Mouse (Mus musculus) heart, embryonic 13.5 days (tissue): Measurements from ENCODE around the gene Ankzf1. TPM values are rescaled to one million over a fixed set of nuclear protein-coding genes. Genes with fewer than 3 reads are reported as not detected.

Source experiments
- ATAC-seq: fragments of 200-750 bp; cut with Nextera tagmentation; 2 replicates; pipeline ENCODE4 v1.8.0; 2017; ENCODE audit warnings: moderate TSS enrichment; ENCODE audit not compliant: insufficient number of reproducible peaks, low FRiP score, low TSS enrichment; ENCODE audit errors: extremely low read depth
- H3K27ac ChIP-seq: fragments of 300-500 bp; sonication (generic); replicated peaks from 2 replicates; pipeline ENCODE4 v1.5.1; 2015; ENCODE audit warnings: moderate library complexity, mild to moderate bottlenecking, inconsistent platforms
- H3K27me3 ChIP-seq: fragments of 300-500 bp; sonication (generic); replicated peaks from 2 replicates; pipeline ENCODE4 v1.6.1; 2015; ENCODE audit warnings: mild to moderate bottlenecking, inconsistent platforms
- H3K36me3 ChIP-seq: fragments of 300-500 bp; sonication (generic); 2 replicates; pipeline ENCODE4 v1.6.1; 2015; ENCODE audit warnings: mild to moderate bottlenecking, inconsistent platforms
- H3K4me1 ChIP-seq: fragments of 300-500 bp; sonication (generic); 2 replicates; pipeline ENCODE4 v1.6.1; 2015; ENCODE audit warnings: inconsistent platforms
- H3K4me2 ChIP-seq: fragments of 300-500 bp; sonication (generic); 2 replicates; pipeline ENCODE4 v1.6.1; 2015; ENCODE audit warnings: inconsistent platforms, mild to moderate bottlenecking, moderate library complexity
- H3K4me3 ChIP-seq: fragments of 300-500 bp; sonication (generic); 2 replicates; pipeline ENCODE4 v1.5.1; 2015; ENCODE audit warnings: moderate library complexity, mild to moderate bottlenecking, inconsistent platforms
- H3K9ac ChIP-seq: fragments of 300-500 bp; sonication (generic); 2 replicates; pipeline ENCODE4 v1.6.1; 2015; ENCODE audit warnings: inconsistent platforms, mild to moderate bottlenecking, moderate library complexity
- H3K9me3 ChIP-seq: fragments of 300-500 bp; sonication (generic); 2 replicates; pipeline ENCODE4 v1.6.1; 2016; ENCODE audit warnings: inconsistent platforms
- WGBS: fragments of 180-500 bp; shearing (Covaris S2); methylation state at CpG from one replicate; pipeline ENCODE4 v1.1.7; 2015; ENCODE audit warnings: mixed read lengths; 5-methylcytosine and 5-hydroxymethylcytosine counted together
- polyA plus RNA-seq: library from polyadenylated mRNA; unstranded; fragments of >200 nt; fragmentation: Nextera tagmentation; extraction: Ambion mirVana; gene quantifications from 2 replicates; pipeline ENCODE4 v1.2.1, GENCODE M21; 2015

Gene Ankzf1
- polyA plus RNA-seq, result 23.7 and 26.4 TPM in 2 replicates

DNA sequence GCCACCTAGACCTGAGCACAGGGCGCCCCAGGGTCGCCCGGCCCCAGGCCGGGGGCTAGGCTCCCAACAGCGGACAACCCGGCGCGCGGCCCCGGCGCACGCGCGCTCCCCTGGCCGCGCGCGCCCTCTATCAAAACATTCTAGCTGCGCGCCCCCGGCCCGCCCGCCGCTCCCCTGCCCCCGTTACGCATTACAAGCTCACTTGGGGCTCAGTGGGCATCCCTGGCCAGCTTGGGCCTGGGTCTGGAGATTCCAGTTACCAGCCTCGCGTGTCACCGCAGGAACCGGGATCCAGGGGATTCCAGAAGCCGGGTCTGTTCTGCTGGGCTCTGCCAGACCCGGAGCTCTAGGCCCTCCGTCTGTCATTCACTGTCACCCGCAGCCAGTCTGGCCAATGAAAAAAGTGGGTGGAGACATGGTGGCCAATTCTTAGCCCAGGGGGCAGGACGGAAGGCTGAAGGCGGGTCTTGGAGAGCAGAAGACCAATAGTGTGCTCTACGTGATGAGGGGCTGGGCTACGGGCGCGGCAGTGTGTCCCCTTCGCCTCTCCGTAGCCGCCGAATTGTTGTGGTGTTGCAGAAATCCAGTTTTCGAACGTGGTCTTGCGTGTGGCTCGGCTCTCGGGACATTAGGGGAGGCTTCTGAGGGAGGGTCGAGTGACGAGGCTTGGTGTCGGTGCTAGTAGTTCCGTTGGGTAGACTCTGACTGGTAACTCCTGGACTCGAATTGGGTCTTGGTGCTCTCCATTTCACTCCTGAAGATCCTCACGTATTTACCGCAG, at the start of gene Ankzf1, which contains the start of gene Atg9a:
TSS of gene Ankzf1 (plus strand) at position 530 of the 781 bp plus-strand sequence.
TSS of gene Atg9a (minus strand) at position 575 of the 781 bp plus-strand sequence.
- peaks cover 27% of the 10 kb centered on the region for H3K4me1 ChIP-seq
- H3K9me3 ChIP-seq, result no peaks in the 10 kb centered on the region
- no peaks in the 10 kb centered on the region for H3K27me3 ChIP-seq
- under 1% methylated on average over 55 of the region's 56 CpGs for WGBS
- peak within 1 kb of the TSS; percentile 94 for H3K4me2 ChIP-seq
- ATAC-seq, result peak; percentile 98
- peak within 1 kb of the TSS; percentile 94 for H3K9ac ChIP-seq
- peak within 1 kb of the TSS; percentile 70 for H3K4me3 ChIP-seq
- peaks cover 52% of the 10 kb centered on the region for H3K36me3 ChIP-seq
- H3K27ac ChIP-seq, result peak within 1 kb of the TSS; percentile 96

DNA sequence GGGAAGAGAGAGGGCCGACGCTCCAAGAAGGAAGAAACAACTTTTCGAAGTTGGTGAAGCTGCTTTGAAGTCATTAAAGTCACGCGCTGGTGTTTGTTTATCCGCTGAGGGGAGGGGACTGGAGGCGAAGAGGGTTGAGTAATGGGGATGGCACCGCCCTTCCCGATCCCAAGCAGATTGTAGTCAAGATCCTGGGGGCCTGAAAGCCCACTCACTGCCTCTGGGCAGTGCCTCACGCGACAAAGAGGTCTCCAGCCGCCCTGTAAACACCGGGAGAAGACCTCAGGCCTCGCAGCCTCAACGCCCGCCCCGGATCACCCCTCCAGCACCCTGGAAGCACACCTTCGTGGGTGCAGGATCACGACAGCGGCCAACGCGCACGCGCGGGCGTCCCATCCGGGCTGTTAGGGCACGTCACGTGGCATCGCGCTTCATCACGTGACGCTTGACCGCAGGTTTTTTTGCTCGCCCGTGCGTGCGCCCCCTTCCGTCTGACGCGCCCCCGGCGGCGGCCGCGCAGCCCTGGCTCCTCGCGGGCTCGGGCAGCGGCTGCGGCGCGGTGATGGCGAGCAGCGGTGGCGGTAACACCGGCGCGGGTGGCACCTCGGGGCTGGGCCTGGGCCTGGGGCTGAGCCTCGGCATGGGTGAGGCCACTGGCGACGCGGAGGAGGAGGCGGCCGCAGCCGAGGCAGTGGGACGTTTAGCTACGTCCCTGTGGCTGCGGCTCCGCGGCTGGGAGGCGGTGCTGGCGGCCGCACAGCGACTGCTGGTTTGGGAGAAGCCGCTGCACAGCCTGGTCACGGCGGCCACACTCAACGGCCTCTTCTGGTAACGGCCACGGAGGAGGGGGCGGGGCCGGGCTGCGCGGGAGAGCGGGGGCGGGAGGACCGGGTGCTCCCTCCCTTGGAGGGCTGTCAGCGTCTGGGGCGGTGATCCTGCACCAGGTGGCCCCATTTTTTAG, 49.4 kb upstream of the Ankzf1 start, which contains the start of the genes Cnppd1 and Retreg2:
TSS of gene Cnppd1 (minus strand) at position 411 of the 961 bp plus-strand sequence.
TSS of gene Retreg2 (plus strand) at position 478 of the 961 bp plus-strand sequence.
- H3K27ac ChIP-seq, result peak within 1 kb of the TSS; percentile 98
- no peaks in the 10 kb centered on the region for H3K9me3 ChIP-seq
- peaks cover 62% of the 10 kb centered on the region for H3K36me3 ChIP-seq
- peak within 1 kb of the TSS; percentile 95 for H3K4me2 ChIP-seq
- WGBS, result under 1% methylated on average over 84 of the region's 91 CpGs
- peaks cover 27% of the 10 kb centered on the region for H3K4me1 ChIP-seq
- no peaks in the 10 kb centered on the region for H3K27me3 ChIP-seq
- peak within 1 kb of the TSS; percentile 98 for H3K9ac ChIP-seq
- H3K4me3 ChIP-seq, result peak within 1 kb of the TSS; percentile 90
- peak; percentile 84 for ATAC-seq

DNA sequence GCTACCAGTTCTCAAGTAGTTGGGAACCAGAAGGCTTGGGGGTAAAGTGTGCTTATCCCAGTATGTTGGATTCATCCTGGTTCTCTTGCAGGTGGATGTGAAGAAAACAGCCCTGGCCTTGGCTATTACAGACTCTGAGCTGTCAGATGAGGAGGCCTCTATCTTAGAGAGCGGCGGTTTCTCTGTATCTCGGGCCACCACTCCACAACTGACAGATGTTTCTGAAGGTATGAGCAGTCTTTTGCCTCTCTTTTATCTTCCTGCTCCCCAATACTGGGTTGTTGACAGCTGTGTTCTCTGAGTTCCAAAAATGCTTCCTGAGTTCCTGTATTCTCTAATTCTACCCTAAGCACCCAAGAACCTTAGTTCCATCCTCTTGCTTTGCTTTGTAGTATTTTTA, 46.4 kb upstream of the Ankzf1 start:
- ATAC-seq, result no peak
- Histone ChIP-seq H3K27me3 (no peaks in the 10 kb centered on the region), H3K36me3 (peaks cover 62% of the 10 kb centered on the region), H3K9me3 (no peaks in the 10 kb centered on the region), H3K4me3 (no peak overlapping the region), H3K4me2 (no peak overlapping the region), H3K27ac (no peak overlapping the region), H3K4me1 (peaks cover 17% of the 10 kb centered on the region), H3K9ac (no peak overlapping the region)
- 80% methylated on average over 3 of the region's 3 CpGs for WGBS

DNA sequence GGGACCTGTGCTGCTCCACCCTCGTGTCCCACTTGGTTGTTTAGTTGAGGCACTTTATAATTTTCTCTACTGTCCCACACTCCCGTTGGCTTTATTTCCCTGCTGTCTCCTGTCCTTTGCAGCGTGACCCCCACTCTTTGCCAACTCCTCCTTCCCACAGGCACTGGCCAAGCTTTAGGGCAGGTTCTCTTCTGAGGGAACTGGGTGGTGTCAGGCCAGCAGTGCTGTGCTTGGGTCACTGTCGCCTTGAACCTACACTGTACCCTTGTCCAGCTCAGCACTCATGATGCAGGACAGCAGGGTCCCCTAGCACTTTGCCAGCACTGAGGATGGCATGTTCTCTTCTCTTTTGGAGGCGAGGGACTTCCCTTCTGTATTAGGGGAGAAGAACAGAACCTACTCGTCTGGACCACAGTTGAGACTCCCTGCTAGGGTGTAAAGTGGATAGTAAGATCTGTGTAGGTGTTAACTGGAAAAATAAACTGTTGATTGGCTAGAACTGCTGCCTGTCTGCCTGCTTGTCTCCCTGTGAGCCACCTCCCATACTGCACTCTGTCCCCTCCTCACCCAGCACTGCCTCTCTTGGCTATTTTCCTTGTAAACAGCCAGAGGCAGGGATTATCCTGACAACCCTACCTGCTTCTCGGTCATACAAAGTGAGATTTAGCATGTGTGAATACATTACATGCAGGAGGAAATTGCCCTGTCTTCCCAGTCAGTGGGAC, 44.4 kb upstream of the Ankzf1 start:
- no peaks in the 10 kb centered on the region for H3K27me3 ChIP-seq
- H3K27ac ChIP-seq, result no peak overlapping the region
- no peaks in the 10 kb centered on the region for H3K9me3 ChIP-seq
- ATAC-seq, result no peak
- H3K4me2 ChIP-seq, result no peak overlapping the region
- peak overlapping the region; percentile 15; the same call in 1 of the 2 replicates for H3K9ac ChIP-seq
- H3K4me3 ChIP-seq, result no peak overlapping the region
- peaks cover 62% of the 10 kb centered on the region for H3K36me3 ChIP-seq
- WGBS, result 69% methylated on average over 7 of the region's 7 CpGs
- peaks cover 12% of the 10 kb centered on the region for H3K4me1 ChIP-seq

DNA sequence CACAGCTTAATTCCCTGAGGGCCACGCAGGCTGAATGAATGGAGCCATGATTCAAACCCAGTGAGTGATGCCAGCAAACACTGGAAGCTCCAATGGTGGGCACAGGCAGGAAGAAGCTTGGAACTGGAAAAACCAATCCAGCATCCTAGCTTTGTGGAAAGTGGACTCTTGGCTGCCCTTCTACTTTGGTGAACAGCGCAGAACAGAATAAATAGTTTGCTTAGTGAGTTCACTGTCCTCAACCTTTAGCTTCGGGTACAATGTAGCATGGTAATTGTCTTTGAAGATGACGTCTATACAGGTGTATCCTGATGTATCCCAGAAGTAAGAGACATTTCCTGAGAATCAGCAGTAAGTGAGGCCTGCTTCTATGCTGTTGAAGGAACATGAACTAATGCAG, 43.2 kb upstream of the Ankzf1 start:
- H3K4me2 ChIP-seq, result no peak overlapping the region
- ATAC-seq, result no peak
- peaks cover 62% of the 10 kb centered on the region for H3K36me3 ChIP-seq
- no peaks in the 10 kb centered on the region for H3K27me3 ChIP-seq
- peaks cover 6% of the 10 kb centered on the region for H3K4me1 ChIP-seq
- H3K9ac ChIP-seq, result no peak overlapping the region
- WGBS, result 92% methylated on average over 4 of the region's 4 CpGs
- H3K4me3 ChIP-seq, result no peak overlapping the region
- no peaks in the 10 kb centered on the region for H3K9me3 ChIP-seq
- H3K27ac ChIP-seq, result no peak overlapping the region

DNA sequence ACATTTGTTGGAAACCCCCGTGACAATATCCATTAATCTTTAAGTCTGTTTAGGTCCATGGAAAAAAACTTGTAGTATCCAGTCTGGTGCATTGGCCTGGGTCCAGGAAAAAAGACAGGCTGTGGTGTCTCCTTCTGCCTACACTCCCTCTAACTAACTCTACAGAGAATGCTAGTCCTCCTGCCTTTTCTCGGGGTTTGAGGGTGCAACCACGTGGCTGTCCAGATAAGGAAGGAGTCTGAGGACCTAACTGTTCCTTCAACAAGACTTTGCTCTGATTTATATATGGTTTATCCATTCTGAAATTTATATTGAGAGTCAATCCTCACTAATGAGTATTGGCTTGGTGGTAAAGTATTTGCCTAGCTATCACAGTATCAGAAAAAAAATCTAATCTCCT, 36.1 kb upstream of the Ankzf1 start:
- Histone ChIP-seq H3K9me3 (no peaks in the 10 kb centered on the region), H3K4me3 (no peak overlapping the region), H3K36me3 (no peaks in the 10 kb centered on the region), H3K4me1 (no peaks in the 10 kb centered on the region), H3K27me3 (no peaks in the 10 kb centered on the region), H3K4me2 (no peak overlapping the region), H3K9ac (no peak overlapping the region), H3K27ac (no peak overlapping the region)
- ATAC-seq, result no peak
- WGBS, result 32% methylated on average over 3 of the region's 3 CpGs

DNA sequence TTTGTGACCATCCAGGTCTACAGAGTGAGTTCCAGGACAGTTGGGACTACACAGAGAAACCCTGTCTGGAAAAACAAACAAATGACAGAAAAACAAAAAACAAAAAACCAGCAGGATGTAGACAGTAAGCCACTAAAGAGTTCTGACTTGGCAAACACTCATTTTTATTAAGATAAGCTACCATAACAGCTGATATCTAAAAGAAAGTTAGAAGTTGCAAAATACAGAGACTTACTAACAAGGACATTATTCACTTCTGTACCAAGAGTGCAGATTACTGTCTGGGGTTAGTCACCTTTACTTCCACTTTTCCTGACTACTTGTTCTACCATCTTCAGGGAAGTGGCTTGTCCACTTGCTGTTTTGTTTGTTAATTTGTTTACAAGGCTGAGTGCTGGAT, 33.0 kb upstream of the Ankzf1 start:
- ATAC-seq, result no peak
- Histone ChIP-seq H3K4me3 (no peak overlapping the region), H3K9me3 (no peaks in the 10 kb centered on the region), H3K36me3 (no peaks in the 10 kb centered on the region), H3K27me3 (no peaks in the 10 kb centered on the region), H3K4me2 (no peak overlapping the region), H3K27ac (no peak overlapping the region), H3K9ac (no peak overlapping the region), H3K4me1 (no peaks in the 10 kb centered on the region)

DNA sequence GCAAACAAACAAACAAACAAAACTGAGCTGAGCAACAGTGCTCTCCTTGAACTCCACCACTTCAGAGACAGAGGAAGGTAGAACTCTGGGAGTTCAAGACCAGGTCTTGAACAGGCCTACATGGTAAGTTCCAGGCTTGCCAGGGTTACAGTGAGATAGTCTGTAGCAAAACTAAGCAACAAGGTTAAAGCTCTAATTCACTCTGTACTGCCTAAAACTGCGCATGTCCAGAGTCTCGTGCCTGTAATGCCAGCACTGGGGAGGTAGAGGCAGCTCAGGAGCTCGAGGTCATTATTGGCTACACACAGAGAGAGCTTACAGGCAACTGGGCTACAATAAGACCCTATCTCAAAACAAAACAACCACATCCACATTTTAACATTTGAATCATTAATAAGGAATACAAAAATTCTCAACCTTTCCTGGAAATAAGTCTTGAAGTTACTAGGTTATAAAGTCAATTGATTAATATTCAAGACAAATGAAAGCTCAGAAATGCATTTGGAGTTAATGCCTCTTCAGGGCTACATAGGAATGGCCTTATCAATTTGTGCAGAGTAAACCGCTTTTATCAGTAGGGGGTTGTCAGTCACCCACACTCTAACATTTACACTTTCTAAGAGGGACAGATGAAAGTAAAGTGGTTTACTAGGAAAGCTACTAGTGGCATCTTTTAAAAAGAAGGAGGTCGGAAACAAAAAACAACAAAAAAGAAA, 32.3 kb upstream of the Ankzf1 start:
- Histone ChIP-seq H3K27me3 (no peaks in the 10 kb centered on the region), H3K36me3 (no peaks in the 10 kb centered on the region), H3K4me3 (no peak overlapping the region), H3K9me3 (no peaks in the 10 kb centered on the region), H3K27ac (no peak overlapping the region), H3K9ac (no peak overlapping the region), H3K4me1 (no peaks in the 10 kb centered on the region), H3K4me2 (no peak overlapping the region)
- WGBS, result 45% methylated on average over 5 of the region's 5 CpGs
- ATAC-seq, result no peak

DNA sequence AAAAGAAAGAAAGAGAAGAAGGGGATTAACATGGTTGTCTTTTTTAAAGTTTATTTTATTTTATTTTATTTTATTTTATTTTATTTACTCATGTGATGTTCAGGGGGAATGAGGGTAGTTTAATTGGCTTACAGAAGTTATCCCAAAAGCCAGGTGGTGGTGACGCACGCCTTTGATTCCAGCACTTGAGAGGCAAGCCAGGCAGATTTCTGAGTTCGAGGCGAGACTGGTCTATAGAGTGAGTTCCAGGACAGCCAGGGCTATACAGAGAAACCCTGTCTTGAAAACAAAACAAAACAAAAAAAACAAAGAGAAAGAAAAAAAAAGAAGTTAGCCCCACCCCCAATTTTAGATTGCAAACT, 31.7 kb upstream of the Ankzf1 start:
- H3K36me3 ChIP-seq, result no peaks in the 10 kb centered on the region
- no peaks in the 10 kb centered on the region for H3K9me3 ChIP-seq
- no peak overlapping the region for H3K4me3 ChIP-seq
- ATAC-seq, result no peak
- no peaks in the 10 kb centered on the region for H3K27me3 ChIP-seq
- H3K27ac ChIP-seq, result no peak overlapping the region
- H3K9ac ChIP-seq, result no peak overlapping the region
- WGBS, result 53% methylated on average over 4 of the region's 4 CpGs
- H3K4me1 ChIP-seq, result no peaks in the 10 kb centered on the region
- H3K4me2 ChIP-seq, result no peak overlapping the region

DNA sequence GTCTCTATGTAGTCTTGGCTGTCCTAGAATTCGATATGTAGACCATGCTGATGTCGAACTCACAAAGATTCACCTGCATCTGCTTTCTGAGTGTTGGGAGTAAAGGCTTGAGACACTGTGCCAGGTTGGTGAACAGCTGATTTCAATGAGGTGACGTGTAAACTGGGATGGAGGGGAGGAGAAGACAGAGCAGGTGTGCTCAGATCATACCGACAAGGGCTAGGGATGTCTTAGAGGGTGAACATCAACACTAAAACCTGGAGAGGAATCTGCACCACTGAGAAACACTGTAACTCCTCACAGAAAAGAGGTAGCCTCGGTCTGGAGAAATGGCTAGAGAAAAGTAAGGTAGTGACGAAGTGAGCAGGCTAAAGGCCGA, 23.9 kb upstream of the Ankzf1 start:
- H3K9me3 ChIP-seq, result no peaks in the 10 kb centered on the region
- peak overlapping the region; percentile 70 for H3K4me3 ChIP-seq
- peak overlapping the region; percentile 87 for H3K27ac ChIP-seq
- H3K4me1 ChIP-seq, result peaks cover 15% of the 10 kb centered on the region
- no peaks in the 10 kb centered on the region for H3K27me3 ChIP-seq
- ATAC-seq, result no peak
- 8% methylated on average over 7 of the region's 7 CpGs for WGBS
- peak overlapping the region; percentile 83 for H3K4me2 ChIP-seq
- H3K36me3 ChIP-seq, result peaks cover 36% of the 10 kb centered on the region
- peak overlapping the region; percentile 86 for H3K9ac ChIP-seq
